Mouse (Mus musculus) C2C12 (cell line): ENCODE results near the gene Eif4g3.

Experiments
- CEBPB ChIP-seq: IDR thresholded peaks from one replicate; pipeline ENCODE4 v1.6.1; 2011; ENCODE audit warnings: low read depth, mild to moderate bottlenecking, control low read depth, moderate library complexity
- CTCF ChIP-seq: IDR thresholded peaks from one replicate; pipeline ENCODE4 v1.5.1; 2011; ENCODE audit not compliant: control insufficient read depth, insufficient read depth, insufficient read length
- FOSL1 ChIP-seq: IDR thresholded peaks from one replicate; pipeline ENCODE4 v1.8.0; 2011; ENCODE audit warnings: mild to moderate bottlenecking, low read length; ENCODE audit not compliant: poor library complexity, insufficient read depth, severe bottlenecking
- MAX ChIP-seq: IDR thresholded peaks from one replicate; pipeline ENCODE4 v1.6.1; 2011; ENCODE audit warnings: mild to moderate bottlenecking, control low read depth
- MYOD1 ChIP-seq: IDR thresholded peaks from one replicate; pipeline ENCODE4 v1.6.1; 2011; ENCODE audit warnings: low read depth; ENCODE audit not compliant: control insufficient read depth, insufficient read length
- MYOG ChIP-seq: IDR thresholded peaks from one replicate; pipeline ENCODE4 v1.6.1; 2011; ENCODE audit not compliant: control insufficient read depth, insufficient read length; ENCODE audit errors: extremely low read depth
- USF1 ChIP-seq: IDR thresholded peaks from one replicate; pipeline ENCODE4 v1.6.1; 2011; ENCODE audit warnings: low read depth, mild to moderate bottlenecking, control low read depth, moderate library complexity

GRCm38 (mm10) chr4:138220761-138221160 lies 227.9 kb downstream of the Eif4g3 start:
- TF ChIP-seq CTCF (no peak), MAX (no peak), MYOD1 (no peak), MYOG (no peak), USF1 (peak; percentile 3), CEBPB (no peak), FOSL1 (no peak)
